Mouse (Mus musculus) limb, embryonic 13.5 days (tissue): Measurements from ENCODE around the gene Gpr137. TPM values are rescaled to one million over a fixed set of nuclear protein-coding genes. Genes with fewer than 3 reads are reported as not detected.
A peak's percentile ranks its signal among the peaks of the same experiment; 100 is the strongest.

Experiments used
- ATAC-seq: fragments of 200-750 bp; cut with Nextera tagmentation; 2 replicates; pipeline ENCODE4 v1.8.0; 2017; ENCODE audit warnings: low read depth, moderate number of reproducible peaks, moderate TSS enrichment; ENCODE audit not compliant: low FRiP score
- H3K27ac ChIP-seq: fragments of 300-500 bp; sonication (generic); 2 replicates; pipeline ENCODE4 v1.5.1; 2015; ENCODE audit warnings: inconsistent platforms, mild to moderate bottlenecking, moderate library complexity
- H3K27me3 ChIP-seq: fragments of 300-500 bp; sonication (generic); 2 replicates; pipeline ENCODE4 v1.6.1; 2015; ENCODE audit warnings: mild to moderate bottlenecking, inconsistent platforms
- H3K36me3 ChIP-seq: fragments of 300-500 bp; sonication (generic); 2 replicates; pipeline ENCODE4 v1.6.1; 2015; ENCODE audit warnings: inconsistent platforms, mild to moderate bottlenecking, moderate library complexity
- H3K4me1 ChIP-seq: fragments of 300-500 bp; sonication (generic); 2 replicates; pipeline ENCODE4 v1.6.1; 2015; ENCODE audit warnings: inconsistent platforms
- H3K4me2 ChIP-seq: fragments of 300-500 bp; sonication (generic); replicated peaks from 2 replicates; pipeline ENCODE4 v1.6.1; 2015; ENCODE audit warnings: inconsistent platforms, mild to moderate bottlenecking, moderate library complexity
- H3K4me3 ChIP-seq: fragments of 300-500 bp; sonication (generic); 2 replicates; pipeline ENCODE4 v1.5.1; 2015; ENCODE audit warnings: moderate library complexity, mild to moderate bottlenecking, inconsistent platforms
- H3K9ac ChIP-seq: fragments of 300-500 bp; sonication (generic); 2 replicates; pipeline ENCODE4 v1.6.1; 2015; ENCODE audit warnings: mild to moderate bottlenecking, inconsistent platforms
- H3K9me3 ChIP-seq: fragments of 300-500 bp; sonication (generic); 2 replicates; pipeline ENCODE4 v1.6.1; 2016; ENCODE audit warnings: inconsistent platforms
- WGBS: fragments of 180-500 bp; shearing (Covaris S2); methylation state at CpG from one replicate; pipeline ENCODE4 v1.1.7; 2015; 5-methylcytosine and 5-hydroxymethylcytosine counted together
- polyA plus RNA-seq: library from polyadenylated mRNA; unstranded; fragments of >200 nt; fragmentation: Nextera tagmentation; extraction: Ambion mirVana; gene quantifications from 2 replicates; pipeline ENCODE4 v1.2.1, GENCODE M21; 2015

Gene Gpr137
- polyA plus RNA-seq, 1 experiment from 2014 or later, result 33.0 TPM

DNA sequence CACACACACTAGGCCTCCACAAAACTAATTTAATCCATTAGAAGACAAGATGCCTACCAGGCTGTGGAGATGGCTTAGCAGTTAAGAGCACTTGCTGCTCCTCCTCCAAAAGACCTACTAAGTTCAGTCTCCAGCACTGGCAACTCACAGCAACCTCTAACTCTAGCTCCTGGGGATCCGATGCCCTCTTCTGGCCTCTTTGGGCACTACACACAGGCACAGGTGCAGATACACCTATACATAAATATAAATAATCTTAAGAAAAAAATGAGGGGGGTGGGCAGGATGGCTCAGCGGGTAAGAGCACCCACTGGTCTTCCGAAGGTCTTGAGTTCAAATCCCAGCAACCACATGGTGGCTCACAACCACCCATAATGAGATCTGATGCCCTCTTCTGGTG, 6.0 kb downstream of the Gpr137 start:
- no peak overlapping the region for H3K27ac ChIP-seq
- H3K27me3 ChIP-seq, result peaks cover 59% of the 10 kb centered on the region
- 15% methylated on average over 3 of the region's 3 CpGs for WGBS
- H3K4me3 ChIP-seq, result no peak overlapping the region
- no peak overlapping the region for H3K4me2 ChIP-seq
- H3K9me3 ChIP-seq, result no peaks in the 10 kb centered on the region
- H3K4me1 ChIP-seq, result peaks cover 25% of the 10 kb centered on the region
- H3K9ac ChIP-seq, result no peak overlapping the region
- no peaks in the 10 kb centered on the region for H3K36me3 ChIP-seq
- ATAC-seq, result no peak

DNA sequence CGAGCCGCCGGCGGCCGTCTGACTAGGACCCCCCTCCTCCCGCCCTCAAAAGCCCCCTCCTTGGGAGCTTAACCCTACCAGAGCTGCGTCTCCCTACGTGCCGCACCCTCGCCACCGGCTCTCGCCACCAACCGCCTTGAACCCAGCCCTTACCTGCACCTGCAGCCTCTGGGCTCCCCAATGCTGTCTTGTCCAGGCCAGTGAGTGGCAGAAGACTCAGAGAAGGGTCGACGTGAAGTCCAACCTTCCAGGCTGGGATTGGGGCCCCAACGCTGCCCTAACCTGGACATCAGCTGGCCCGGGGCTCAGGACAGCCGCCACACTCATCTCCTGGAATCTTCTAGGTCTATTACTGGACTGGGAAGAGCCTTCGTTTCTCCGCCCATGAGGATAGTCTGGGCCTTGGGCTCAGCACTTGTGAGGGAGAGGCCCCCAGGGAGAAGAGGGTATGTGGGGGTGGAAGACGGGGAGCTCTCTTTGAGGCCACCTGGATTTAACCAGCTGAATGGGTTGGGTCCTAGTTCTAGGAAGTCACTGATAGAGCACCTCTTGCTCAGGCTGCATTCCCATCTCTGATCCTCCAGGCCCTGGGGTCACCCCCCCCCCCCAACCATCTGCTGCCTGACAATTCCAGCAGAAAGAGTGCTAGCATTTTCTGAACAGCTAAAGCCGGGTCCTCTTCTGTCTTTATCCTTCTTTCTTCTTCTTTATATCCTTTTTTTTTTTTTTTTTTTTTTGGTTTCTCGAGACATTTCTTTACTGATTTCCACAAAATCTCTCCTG, 7.9 kb downstream of the Gpr137 start, which contains the start of gene Kcnk4:
Gene Kcnk4, minus strand, starts transcription at position 321 of the 783 bp plus-strand sequence.
- Histone ChIP-seq H3K4me3 (peak within 1 kb of the TSS; percentile 44), H3K36me3 (no peaks in the 10 kb centered on the region), H3K4me1 (peaks cover 11% of the 10 kb centered on the region), H3K9ac (peak within 1 kb of the TSS; percentile 58), H3K9me3 (no peaks in the 10 kb centered on the region), H3K27ac (no peak within 1 kb of the TSS), H3K27me3 (peaks cover 77% of the 10 kb centered on the region), H3K4me2 (peak within 1 kb of the TSS; percentile 73)
- no peak for ATAC-seq
- 12% methylated on average over 23 of the region's 23 CpGs for WGBS

DNA sequence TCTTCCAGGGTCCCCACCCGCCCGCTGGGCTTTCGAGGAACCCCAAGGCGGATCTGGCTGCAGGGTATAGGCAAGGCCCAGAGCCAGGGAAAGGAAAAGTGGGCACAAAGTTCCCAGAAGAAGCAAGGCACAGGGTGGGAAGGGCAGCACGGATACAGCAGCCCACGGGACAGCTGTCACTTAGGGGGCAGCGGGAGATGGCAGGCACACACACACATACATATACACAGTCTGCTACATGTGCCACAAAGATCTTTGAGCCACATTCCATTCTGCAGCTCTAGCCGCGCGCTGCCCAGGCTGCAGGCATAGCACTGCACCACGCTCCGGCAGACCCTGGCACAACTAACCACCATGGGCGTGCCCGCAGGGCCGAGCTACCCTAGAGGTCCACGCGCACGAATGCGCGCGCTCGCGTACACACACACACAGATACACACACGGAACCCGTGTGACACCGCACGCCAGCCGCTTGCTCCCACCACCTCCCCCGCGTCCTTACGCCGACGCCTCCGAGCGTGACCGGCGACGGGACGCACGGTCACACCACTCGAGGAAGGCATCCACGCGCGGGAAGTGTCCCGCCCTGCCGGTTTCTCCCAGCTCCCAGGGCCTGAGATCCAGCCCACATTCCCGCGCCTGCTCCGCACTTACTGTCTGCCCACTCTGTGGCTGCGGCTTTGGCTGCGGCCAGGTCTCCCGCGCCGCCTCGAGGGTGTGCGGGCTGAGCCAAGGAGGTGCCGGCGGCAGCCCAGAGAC, 8.7 kb downstream of the Gpr137 start:
- Histone ChIP-seq H3K9me3 (no peaks in the 10 kb centered on the region), H3K4me3 (peak overlapping the region; percentile 44), H3K4me2 (peak overlapping the region; percentile 73), H3K4me1 (peaks cover 11% of the 10 kb centered on the region), H3K36me3 (no peaks in the 10 kb centered on the region), H3K27me3 (peaks cover 85% of the 10 kb centered on the region), H3K9ac (peak overlapping the region; percentile 58), H3K27ac (no peak overlapping the region)
- peak; percentile 34; the same call in 1 of the 2 replicates for ATAC-seq
- WGBS, result 5% methylated on average over 58 of the region's 58 CpGs

DNA sequence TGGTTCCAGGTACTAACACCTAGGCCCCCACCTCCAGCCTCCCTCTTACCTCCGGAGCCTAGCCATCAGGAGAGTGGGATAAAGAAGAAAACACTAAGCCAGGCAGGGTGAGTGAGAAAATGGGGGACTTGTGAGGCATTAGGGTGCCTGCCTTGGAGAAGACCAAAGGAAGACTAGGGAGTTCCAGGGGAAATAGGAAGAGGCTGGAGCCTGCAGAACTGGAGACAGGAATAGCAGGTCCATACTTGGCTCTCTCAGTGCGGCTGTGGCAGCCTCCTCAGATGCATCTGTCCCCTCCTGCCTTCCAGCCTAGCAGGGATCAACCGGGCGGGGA, 9.2 kb downstream of the Gpr137 start:
- H3K9ac ChIP-seq, result no peak overlapping the region
- H3K4me1 ChIP-seq, result peaks cover 11% of the 10 kb centered on the region
- H3K4me3 ChIP-seq, result peak overlapping the region; percentile 44; the same call in 1 of the 2 replicates
- peaks cover 90% of the 10 kb centered on the region for H3K27me3 ChIP-seq
- peak overlapping the region; percentile 73 for H3K4me2 ChIP-seq
- WGBS, result 14% methylated on average over 4 of the region's 4 CpGs
- no peak overlapping the region for H3K27ac ChIP-seq
- H3K9me3 ChIP-seq, result no peaks in the 10 kb centered on the region
- no peaks in the 10 kb centered on the region for H3K36me3 ChIP-seq
- ATAC-seq, result no peak

DNA sequence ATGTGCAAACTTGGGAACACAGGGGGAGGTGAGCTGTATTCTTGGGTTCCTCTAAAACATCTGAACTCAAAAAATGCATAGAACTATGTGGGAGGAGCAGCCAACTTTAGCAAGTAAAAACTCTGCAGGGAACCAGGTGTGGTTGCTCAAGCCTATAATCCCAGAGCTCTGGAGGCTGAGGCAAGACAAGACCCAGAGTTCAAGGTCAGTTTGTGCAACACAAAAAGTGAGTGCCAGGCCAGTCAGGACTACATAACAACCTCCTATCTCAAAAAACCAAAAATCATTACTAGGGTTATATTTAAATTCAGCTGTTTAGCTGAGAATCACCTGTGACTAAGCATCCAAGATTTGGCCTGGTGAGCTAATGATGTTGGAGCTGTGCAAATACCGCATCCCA, 10.3 kb downstream of the Gpr137 start:
- no peaks in the 10 kb centered on the region for H3K9me3 ChIP-seq
- H3K9ac ChIP-seq, result no peak overlapping the region
- WGBS, result 58% methylated on average over 1 of the region's 1 CpGs
- no peak overlapping the region for H3K27ac ChIP-seq
- H3K27me3 ChIP-seq, result peaks cover 96% of the 10 kb centered on the region
- no peak overlapping the region for H3K4me2 ChIP-seq
- peaks cover 14% of the 10 kb centered on the region for H3K4me1 ChIP-seq
- H3K4me3 ChIP-seq, result no peak overlapping the region
- no peaks in the 10 kb centered on the region for H3K36me3 ChIP-seq
- no peak for ATAC-seq

DNA sequence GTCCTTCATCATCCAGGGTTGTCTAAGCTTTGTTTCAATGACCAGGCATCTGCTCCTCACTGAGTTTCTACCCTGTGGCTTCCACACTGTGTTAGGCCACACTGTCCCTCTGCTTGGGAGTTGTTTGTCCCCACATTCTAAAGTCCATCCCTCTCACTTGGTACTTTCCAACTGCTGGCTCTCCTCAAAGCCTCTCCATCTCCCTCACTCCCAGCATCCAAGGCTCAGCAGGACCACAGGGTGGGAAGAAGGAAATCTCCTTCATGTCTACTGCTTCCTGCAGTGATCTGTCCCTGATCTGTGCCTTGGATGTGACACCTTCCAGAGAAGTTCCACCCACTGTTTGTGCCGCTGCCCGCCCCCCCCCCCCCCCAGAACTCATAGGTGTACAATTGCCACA, 11.3 kb downstream of the Gpr137 start:
- Histone ChIP-seq H3K27ac (no peak overlapping the region), H3K9ac (no peak overlapping the region), H3K27me3 (peaks cover 98% of the 10 kb centered on the region), H3K36me3 (no peaks in the 10 kb centered on the region), H3K9me3 (no peaks in the 10 kb centered on the region), H3K4me2 (no peak overlapping the region), H3K4me1 (peaks cover 21% of the 10 kb centered on the region), H3K4me3 (no peak overlapping the region)
- WGBS, result no CpG with 5 or more reads among the region's 2 CpGs
- no peak for ATAC-seq

DNA sequence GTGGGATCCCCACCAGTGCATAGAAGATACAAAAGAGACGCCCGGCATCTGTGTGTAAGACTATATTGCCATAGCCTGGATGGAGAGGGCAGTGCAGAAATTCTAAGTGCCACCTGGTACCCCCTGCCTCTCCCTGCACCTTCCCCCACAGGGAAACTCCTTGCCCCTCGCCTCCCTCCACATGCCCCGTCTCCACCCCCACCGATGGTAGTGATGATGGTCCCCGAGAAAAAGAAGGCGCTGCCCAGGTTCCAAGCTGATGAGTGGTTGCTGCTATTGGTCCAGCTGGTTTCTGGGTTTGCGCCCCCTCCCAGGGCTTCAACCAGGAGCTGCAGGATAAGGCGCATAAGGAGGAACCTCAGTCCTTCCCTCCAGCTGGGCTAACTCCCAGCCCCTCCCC, 14.2 kb downstream of the Gpr137 start:
- H3K9ac ChIP-seq, result no peak overlapping the region
- no peaks in the 10 kb centered on the region for H3K9me3 ChIP-seq
- 0 out of 2 replicates have a peak overlapping the region, but pooled peaks have one; percentile 31 for H3K4me3 ChIP-seq
- no peak for ATAC-seq
- H3K27ac ChIP-seq, result no peak overlapping the region
- H3K36me3 ChIP-seq, result no peaks in the 10 kb centered on the region
- 9% methylated on average over 8 of the region's 9 CpGs for WGBS
- H3K4me2 ChIP-seq, result peak overlapping the region; percentile 54
- peaks cover 24% of the 10 kb centered on the region for H3K4me1 ChIP-seq
- peaks cover 98% of the 10 kb centered on the region for H3K27me3 ChIP-seq

DNA sequence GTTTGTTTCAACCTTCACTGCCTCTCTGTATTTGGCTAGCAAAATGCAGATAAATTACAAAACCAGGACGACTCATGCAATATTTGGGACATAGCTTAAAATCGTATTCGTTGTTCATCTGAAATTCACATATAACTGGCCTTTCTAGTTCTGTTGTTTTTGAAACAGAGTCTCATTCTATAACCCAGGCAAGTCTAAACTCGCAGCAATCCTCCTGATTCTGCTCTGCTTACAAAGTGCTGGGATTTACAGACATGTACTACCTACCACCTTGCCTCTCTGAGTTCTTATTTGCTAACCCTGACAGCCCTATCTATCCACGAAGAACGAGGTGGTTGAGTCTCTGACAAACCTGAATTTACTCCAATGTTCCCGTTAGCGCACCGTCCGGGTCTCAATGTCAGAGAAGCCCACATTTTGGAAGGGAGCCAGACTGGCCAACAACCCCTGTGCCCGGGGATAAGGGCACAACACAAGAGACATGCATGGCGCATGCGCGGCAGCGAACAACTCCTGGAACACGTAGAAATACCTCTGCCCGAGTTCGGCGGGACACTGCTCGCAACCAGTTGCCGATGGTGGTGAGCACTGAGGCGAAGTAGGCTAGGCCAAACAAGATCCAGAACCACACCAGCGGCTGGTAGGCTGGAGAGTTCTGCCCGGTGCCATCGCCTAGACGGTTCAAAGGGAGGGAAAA, 15.6 kb downstream of the Gpr137 start:
- peaks cover 92% of the 10 kb centered on the region for H3K27me3 ChIP-seq
- no peak overlapping the region for H3K27ac ChIP-seq
- peak overlapping the region; percentile 54 for H3K4me2 ChIP-seq
- ATAC-seq, result no peak
- peaks cover 31% of the 10 kb centered on the region for H3K4me1 ChIP-seq
- H3K9me3 ChIP-seq, result no peaks in the 10 kb centered on the region
- WGBS, result 12% methylated on average over 26 of the region's 26 CpGs
- H3K36me3 ChIP-seq, result no peaks in the 10 kb centered on the region
- peak overlapping the region; percentile 45; the same call in 1 of the 2 replicates for H3K9ac ChIP-seq
- peak overlapping the region; percentile 31 for H3K4me3 ChIP-seq

DNA sequence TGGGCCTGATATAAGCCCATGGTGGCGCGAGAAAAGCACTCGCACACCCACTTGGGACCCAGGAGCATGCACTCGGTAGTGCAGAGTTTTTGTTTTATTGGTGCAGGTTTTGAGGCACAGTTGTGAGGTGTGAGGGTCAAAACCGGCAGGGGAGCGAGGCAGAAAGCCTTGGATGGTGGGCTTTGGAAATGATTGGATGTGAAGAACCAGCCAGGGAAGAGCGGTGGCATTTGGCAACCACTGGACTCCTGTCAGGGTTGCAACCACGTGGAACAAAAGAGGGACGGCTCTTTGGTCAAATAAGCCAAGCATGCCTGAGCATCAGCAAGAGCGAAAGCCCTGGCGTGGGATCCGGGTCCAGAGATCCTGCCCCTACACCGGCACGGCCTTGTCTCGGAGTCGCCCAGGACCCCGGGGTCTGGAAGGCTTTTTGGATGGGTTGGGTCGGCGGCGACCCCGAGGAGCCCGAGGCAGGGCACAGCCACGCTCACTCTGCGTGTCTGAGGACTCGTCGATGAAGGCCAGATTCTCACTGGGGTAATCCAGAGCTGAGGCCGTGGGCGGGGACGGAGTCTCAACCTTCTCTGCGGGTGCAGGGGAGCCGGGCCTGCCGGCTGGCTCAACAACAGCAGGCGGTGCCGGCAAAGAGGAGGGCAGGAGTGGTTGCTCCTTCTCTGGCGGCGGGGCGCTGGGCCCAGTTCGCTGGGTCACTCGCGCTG, 16.5 kb downstream of the Gpr137 start:
- peaks cover 82% of the 10 kb centered on the region for H3K27me3 ChIP-seq
- H3K36me3 ChIP-seq, result no peaks in the 10 kb centered on the region
- no peak overlapping the region for H3K27ac ChIP-seq
- no peaks in the 10 kb centered on the region for H3K9me3 ChIP-seq
- no peak for ATAC-seq
- peaks cover 35% of the 10 kb centered on the region for H3K4me1 ChIP-seq
- no peak overlapping the region; the same call in 1 of the 2 replicates for H3K9ac ChIP-seq
- peak overlapping the region; percentile 48 for H3K4me2 ChIP-seq
- WGBS, result 8% methylated on average over 40 of the region's 40 CpGs
- H3K4me3 ChIP-seq, result peak overlapping the region; percentile 30

DNA sequence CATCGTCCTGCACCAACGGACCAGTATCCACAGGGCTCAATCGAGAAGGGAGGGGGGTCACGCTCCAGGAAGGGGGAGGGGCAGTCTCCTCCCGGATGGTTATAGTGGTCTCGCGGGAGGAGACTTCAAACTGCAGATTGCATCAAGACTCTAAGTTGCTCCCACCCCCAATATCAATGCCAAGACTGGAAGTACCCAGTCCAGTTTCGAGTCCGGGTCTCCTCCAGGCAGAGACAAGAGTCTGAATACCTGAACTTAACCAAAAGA, 17.0 kb downstream of the Gpr137 start, which contains the start of gene Catsperz:
Gene Catsperz, minus strand, starts transcription at position 74 of the 267 bp plus-strand sequence.
- H3K27ac ChIP-seq, result no peak within 1 kb of the TSS
- 2% methylated on average over 9 of the region's 9 CpGs for WGBS

DNA sequence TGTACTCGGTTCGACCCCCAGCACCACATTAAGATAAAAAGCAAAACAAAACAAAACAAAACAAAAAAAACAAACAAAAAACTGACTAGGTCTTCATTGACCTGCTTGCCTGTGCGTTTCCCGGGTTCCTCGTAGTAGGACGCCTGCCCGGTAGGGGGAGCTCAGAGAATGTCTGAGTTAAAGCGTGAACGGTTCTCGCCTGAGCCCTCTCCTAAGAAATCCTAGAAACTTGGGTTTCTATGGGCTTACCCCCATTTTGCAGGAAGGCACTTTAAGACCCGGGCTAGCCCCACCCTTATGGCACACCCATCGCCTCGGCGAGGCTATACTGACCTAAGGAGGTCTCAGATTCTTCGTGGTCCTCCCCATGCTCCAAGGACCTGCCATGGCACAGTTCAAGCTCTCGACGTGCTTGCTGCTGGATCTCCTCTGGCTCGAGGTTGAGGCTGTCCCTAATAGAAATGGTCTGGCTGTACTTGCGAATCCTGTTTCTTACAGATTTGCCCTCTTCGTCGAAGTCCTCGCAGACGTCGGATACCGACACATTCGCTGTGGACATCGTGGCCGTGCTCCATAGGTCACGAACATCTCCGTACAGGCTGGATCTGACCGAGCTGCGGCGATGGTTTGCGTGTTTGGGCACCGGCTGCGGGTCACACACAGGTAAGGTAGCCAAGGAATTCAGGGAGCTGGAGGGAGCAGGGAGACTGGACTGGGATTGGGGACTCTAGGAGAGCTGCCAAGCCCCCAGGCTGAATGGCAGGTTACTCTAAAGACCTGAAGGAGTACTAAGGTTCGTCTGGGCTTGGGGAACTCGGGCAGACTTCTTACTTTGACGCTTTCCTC, 17.6 kb downstream of the Gpr137 start:
- H3K4me3 ChIP-seq, result peak overlapping the region; percentile 30
- H3K9ac ChIP-seq, result peak overlapping the region; percentile 36
- no peaks in the 10 kb centered on the region for H3K9me3 ChIP-seq
- no peaks in the 10 kb centered on the region for H3K36me3 ChIP-seq
- H3K4me1 ChIP-seq, result peaks cover 43% of the 10 kb centered on the region
- H3K27me3 ChIP-seq, result peaks cover 72% of the 10 kb centered on the region
- ATAC-seq, result no peak
- no peak overlapping the region for H3K27ac ChIP-seq
- 4% methylated on average over 39 of the region's 39 CpGs for WGBS
- H3K4me2 ChIP-seq, result peak overlapping the region; percentile 48

More for the DNA sequence above, 17.0 kb downstream of the Gpr137 start, which contains the start of gene Catsperz:
- Histone ChIP-seq H3K27me3 (peaks cover 77% of the 10 kb centered on the region), H3K4me1 (peaks cover 40% of the 10 kb centered on the region), H3K9ac (peak within 1 kb of the TSS; percentile 36), H3K9me3 (no peaks in the 10 kb centered on the region), H3K4me2 (peak within 1 kb of the TSS; percentile 48), H3K36me3 (no peaks in the 10 kb centered on the region), H3K4me3 (peak within 1 kb of the TSS; percentile 30)
- no peak for ATAC-seq
